Mouse (Mus musculus) cerebral cortex, adult 2 months (tissue): ENCODE results near the gene Nos1.

Source experiments
- WGBS: fragments of 180-500 bp; shearing (Covaris S2); methylation state at CpG from one replicate; pipeline ENCODE4 v1.1.7; 2018; 5-methylcytosine and 5-hydroxymethylcytosine counted together

Nos1 gene

DNA sequence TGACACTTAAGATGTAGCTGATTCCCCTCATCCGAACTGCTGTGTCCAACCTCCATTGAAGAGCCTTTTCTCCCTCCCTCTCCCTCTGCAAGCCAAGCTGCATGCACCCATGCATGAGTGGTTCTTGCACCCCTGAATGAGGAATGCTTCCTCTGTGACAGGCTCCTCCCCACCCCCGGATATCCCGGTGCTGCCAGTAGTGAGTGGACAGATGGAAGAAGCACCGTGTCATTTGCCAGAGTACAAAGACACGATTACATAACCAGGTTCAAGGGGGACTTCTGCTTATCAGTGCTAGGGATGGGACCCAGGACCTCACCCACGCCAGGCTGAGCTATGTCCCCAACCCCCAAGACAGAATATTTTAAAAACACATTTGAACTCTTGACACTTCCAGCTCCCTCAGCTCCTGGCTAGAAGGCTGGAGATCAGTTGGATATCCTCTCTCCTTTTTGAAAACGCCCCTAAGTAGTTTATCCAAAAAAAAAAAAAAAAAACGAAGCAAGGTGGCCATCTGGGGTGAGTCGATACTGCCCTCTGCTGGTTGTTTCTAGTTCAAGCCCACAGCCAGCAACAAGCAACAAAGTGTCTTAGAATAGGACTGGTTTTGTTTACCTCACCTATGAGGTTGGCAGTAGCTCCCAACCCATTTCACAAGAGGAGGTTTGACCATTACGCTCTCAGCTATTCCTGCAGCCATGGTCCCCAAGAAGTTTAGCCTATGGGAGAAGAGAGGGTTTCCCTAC is 175.0 kb downstream of the Nos1 start:
- WGBS: 33% methylated on average over 10 of the region's 10 CpGs

DNA sequence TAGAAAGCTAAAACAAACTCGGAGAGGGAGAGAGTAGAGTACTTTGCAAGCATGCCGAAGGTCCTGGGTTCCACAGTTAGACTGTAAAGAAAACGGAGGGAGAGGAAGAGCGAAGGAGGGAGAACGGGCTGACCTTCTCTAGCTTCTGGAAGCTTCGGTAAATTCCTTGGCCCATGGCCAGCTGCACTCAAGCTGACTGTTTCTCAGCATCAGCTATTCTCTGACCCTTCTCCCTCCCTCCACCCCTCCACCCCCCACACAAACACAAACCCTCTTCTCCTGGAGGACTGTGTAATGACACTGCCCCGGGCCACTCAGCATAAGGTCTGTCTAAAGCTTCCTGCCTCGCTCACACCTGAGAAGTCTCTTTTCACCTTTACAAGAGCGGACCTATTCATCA is 183.9 kb downstream of the Nos1 start:
- WGBS: 59% methylated on average over 9 of the region's 9 CpGs

DNA sequence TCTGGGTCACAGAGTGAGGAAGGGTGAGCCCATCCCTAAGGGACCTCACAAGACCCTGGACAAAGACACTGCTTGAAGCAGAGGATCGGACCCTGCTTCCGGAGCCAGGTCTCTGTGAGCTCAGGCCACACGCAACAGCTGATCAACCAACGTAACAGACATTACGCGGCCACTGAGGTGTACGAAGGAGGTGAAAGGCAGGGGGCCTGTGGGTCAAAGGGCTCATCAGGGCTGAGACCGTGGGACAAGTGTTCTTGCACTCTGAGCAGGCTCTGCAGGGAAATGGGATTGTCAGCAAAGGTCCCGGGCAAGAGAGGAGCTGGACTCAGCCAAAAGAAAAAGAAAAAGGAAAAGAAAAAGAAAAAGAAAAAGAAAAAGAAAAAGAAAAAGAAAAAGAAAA is 186.1 kb downstream of the Nos1 start:
- WGBS: 82% methylated on average over 9 of the region's 9 CpGs

DNA sequence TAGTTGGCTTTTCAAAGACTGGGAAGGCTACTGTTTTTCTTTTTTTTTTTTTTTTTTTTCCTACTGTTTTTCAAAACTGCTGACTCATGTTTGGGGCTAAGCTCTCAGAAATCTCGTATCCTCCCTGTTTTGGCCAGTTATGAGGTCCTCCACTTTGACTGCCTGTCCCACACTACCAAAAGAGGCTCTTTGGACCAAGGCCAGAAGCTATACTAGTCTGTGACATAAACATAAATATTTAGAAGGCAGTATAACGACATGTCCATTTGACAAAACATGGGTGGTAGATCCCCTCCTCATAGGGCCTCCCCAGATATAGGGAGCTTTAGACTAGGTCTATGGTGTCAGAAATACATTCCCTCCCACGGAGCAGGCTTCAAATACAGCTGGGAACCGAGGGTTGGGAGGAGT is 186.8 kb downstream of the Nos1 start:
- WGBS: 46% methylated on average over 4 of the region's 4 CpGs

DNA sequence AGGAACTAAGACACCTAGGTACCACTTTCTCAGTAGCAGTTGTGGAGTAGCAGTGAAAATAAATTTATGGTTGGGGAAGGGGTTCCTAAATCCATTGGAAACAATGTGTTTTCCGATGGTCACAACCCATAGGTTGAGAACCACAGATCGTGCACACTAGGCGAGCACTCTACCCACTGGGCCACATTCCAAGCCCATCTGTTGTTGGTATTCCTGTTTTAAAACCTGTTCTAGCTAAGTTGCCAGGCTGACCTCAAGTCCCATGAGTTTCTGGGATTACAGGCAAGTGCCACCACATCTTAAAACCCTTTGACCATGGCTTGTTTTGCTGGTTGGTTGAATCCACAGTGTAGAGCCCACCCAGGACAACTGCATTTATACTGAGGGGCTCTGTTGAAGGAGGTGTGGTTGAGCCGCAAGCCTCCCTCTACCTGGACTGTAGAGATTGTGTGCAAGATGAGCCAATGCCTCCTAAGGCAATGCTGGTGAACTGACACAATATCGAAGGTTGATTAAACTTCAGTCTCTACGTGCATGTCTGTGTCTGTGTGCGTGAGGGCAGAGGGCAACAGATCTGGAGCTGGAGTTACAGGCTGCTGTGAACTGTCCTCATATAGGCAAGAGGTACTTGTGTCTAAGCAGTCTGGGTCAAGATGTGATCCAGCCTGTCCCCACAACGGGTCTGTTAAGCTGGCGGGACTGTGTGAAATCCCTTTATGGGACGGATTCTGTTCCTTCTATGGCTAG is 189.0 kb downstream of the Nos1 start:
- 91% methylated on average over 10 of the region's 10 CpGs for WGBS

DNA sequence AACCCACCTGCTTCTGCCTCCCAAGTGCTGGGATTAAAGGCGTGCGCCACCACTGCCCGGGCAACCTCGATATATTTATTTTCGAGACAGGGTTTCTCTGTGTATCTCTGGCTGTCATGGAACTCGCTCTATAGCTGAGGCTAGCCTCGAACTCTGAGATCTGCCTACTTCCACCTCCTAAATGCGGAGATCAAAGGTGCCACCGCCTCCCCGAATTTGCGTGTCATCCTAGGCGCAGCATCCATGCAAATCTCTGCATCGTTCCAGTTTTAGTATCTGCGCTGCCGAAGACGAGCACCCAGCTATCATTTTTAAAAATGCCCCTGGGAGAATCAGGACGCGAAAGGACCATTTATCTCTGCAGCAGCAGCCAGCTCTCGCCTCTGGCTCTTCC is 195.4 kb downstream of the Nos1 start:
- WGBS: 18% methylated on average over 19 of the region's 19 CpGs

DNA sequence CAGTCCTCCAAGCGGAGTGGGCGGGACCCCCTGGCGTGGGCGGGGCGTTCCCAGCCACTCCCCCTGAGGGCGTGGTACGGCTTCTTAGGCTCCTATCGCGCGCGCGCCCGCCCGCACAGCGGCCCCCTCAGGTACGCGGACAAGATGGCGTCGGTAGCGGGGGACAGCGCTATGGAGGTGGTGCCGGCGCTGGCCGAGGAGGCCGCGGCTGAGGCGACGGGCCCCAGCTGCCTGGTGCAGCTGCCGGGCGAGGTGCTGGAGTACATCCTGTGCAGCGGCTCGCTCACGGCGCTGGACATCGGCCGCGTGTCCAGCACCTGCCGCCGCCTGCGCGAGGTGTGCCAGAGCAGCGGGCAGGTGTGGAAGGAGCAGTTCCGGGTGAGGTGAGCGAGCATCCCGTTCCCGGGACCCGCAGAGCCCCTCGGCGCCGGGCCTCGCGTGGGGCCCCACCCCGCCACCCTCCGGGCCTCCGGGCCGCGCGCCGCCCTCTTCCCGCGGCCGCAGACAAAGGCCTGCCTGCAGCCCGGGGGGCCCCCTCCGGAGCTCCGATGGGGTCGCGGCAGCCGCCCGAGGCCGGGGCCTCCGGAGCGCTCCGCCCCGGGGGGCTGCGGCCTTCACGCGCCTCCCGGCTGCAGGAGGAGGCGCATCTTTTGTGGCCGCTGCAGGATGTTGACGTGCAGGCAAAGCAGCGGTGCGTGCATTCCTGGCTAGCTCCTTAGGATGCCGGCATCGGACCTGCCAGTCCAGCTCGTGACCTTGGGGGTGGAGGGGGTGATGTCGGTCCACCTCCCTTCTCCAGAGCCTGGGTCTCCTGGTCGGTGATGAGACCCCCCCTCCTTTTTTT is 196.0 kb downstream of the Nos1 start, which contains the start of gene Fbxo21:
TSS of gene Fbxo21 (plus strand) at position 74 of the 844 bp plus-strand sequence.
- under 1% methylated on average over 80 of the region's 88 CpGs for WGBS

DNA sequence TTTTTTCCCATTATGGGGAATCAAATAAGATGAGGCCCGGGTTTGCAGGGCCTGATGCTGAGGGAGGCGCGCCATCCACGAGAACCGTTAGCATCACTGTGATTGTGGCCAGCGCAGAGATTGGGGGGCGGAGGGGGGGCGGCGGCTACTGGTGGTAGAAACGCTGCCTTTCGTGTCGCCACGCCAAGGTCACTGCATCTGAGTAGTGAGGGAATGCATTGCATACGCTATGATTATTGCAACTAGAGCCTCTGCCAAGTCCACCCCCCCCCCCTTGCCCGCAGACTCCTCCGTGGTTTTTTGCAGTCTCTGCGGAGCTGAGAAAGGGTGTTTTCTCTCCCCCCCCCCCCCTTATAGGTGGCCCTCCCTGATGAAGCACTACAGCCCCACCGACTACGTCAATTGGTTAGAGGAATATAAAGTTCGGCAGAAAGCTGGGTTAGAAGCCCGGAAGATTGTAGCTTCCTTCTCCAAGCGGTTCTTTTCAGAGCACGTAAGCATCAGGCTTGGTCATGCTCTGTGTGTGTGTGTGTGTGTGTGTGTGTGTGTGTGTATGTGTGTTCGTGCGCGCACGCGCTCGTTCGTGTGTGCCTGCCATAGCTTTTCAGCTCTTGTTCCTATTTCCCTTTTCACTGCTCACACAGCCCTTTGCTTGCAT is 196.8 kb downstream of the Nos1 start:
- WGBS: 5% methylated on average over 30 of the region's 30 CpGs

DNA sequence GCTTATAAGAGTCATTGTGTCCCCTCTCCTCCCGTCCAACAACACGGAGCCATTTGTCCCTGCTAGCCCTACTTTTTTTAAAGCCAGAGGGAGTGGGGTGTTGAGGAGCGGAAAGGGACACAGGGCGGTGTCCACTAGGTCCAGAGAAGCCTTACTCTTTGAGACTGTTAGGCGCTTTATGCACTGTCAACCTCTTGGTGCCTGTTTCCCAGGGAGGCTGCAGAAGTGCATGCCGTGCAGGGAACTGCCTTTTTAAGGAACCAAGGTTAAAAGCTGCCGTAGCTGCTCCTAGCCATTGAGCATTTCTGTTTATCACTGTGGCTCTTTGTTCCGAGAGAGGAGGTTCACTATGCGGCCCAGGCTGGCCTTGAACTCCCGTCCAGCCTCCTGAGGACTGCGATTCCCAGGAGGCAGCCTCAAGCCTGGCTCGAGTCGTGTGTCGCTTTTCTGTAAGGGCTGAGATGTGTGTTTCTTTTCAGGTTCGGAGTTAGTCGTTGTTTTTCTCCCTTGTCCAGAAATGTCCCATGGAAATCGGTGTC is 197.4 kb downstream of the Nos1 start:
- 29% methylated on average over 17 of the region's 17 CpGs for WGBS

DNA sequence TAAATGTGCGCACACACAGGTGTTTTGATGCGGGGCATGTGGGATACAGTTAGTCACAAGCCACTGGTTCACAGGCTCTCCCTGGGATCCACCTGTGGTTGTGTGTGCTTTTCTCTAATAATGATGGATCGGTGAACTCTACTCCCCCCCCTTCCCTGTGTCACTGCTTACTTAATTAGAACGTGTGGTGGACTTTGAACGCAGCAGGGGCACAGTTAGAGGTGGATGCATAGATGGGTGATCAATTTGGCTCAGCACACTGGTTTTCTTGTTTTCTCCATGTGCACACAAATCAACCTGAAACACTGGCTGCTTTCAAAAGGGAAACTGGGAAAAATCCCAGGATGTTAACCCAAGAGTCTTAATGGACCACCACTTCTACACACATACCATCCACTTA is 198.2 kb downstream of the Nos1 start:
- WGBS: 57% methylated on average over 5 of the region's 5 CpGs

DNA sequence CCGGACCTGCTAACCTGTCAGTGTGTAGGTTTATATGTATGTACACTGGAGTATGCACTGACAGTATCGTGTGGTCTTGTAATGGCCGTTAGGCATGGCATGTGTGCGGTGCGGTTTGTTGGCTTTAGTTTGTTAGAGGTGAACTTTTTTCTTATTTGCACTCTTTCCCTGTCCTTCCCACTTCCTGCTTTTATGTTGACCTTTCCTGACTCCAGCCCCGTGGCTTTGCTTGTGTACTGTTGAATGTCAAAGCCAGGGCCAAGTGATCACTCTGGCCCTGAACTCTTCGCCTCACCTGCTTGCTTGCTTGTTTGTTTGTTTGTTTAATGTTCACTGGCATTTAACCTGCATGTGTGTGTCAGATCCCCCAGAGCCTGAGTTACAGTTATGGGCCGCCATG is 200.1 kb downstream of the Nos1 start:
- WGBS: 87% methylated on average over 8 of the region's 8 CpGs

DNA sequence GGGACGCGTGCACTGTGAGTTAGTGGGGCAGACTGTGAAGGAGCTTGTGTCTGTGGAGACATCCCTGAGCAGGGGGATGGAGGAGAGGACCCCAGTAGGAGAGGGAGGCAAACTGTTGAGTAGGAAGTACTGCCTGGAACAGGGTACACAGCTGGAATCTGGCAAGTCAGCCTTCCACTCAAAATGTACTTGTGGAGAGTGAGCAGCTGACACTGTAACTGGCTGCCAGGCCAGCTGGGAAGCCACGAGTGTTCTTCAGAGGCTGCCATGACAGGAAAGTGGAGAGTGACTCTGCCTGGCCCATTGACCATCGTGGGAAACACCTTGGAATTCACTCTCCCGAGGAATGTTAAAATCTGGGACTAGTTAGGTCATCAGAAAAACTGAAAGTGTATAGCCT is 201.1 kb downstream of the Nos1 start:
- WGBS: 68% methylated on average over 5 of the region's 5 CpGs

DNA sequence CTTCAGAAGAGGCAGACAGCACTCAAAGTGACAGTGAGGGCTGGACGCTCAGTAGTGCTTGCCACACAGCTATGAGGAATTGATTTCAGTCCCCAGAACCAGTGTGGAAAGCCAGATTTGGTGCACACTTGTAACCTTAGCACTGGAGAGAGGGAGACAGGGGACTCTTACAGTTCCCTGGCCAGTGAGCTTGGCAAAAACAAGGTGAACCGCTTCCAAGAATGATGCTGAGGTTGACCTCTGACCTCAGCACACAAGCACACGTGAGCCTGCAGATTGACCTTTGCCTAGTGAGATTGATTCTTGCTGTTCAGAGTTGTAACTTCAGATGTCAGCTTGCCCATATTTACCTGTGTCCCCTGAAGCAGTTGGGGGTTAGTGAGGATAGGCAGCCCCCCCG is 205.5 kb downstream of the Nos1 start:
- 76% methylated on average over 4 of the region's 4 CpGs for WGBS

DNA sequence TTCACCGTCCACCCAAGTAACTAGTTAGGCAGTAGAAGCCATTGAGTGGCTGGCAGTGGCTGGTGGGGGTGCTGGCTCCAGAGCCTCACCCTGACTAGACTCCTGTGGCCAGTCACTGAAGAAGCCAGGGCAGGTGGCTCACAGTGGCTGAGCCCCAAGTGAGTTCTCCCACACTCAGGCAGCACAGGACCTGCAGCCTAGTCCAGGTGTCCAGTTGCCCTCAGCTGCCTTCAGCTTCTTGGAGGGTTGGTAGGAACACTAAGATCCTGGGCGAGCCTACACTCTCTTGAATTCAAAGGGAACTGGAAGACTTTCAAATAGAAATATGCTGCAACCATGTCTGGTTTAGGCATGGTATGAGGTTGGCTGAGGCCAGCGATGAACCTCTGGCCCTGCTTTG is 207.1 kb downstream of the Nos1 start:
- WGBS: 81% methylated on average over 3 of the region's 3 CpGs

DNA sequence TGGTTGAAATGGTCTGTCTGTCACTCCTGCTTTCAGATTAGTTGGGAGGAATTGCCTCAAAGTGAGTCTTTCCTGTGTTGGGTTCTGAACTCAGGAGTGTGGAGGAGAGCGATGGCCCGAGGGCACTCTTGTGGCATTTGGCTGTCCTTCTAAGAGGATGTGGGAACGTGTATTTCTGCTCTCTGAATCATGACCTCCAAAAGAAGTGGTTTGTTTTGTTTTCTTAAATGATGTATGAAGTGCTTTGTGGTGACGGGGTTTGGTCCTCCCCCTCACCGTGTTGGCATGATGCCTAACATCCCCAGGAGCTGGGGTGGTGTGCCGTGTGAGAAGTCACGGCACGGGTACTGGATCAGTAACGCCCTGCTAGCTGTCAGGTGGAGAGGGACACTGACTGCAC is 207.5 kb downstream of the Nos1 start:
- 52% methylated on average over 9 of the region's 9 CpGs for WGBS

DNA sequence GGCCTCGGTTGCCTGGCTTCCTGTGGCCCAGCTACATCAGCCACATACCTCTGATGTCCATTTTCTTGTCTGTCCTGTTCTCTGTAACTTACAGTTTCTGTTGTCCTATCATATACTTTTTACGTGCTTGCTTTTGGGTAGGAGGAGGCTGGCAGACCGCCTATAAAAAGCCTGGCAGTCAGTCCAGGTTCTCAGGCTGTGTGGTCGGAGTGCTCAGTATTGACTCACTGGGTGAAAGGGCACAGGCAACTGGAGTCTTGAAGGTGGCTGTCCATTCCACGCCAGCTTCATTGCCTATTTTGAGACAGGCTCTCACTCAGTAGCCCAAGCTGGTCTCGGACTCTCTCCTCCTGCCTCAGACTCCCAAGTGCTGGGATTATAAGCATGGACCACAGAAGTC is 208.9 kb downstream of the Nos1 start:
- WGBS: 45% methylated on average over 6 of the region's 6 CpGs

DNA sequence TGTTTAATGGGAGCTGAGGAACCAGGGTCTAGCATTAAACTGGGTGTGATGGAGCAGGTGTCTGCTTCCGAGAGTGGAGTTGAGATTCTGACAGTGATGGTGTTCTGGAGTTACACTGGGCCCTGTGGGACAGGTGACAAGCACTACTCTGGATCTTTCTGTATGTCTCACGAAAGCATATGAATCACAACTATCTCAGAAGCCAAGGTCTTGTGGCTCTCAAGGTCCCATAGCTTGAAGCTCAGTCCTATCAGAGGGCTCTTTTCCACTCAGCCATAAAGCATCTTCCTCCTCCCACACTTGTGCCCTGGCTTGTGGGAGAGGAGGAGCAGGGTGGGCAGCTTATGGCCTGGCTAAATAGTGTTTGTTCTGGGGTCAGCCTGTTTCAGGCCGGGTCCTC is 210.1 kb downstream of the Nos1 start:
- WGBS: 84% methylated on average over 3 of the region's 3 CpGs

DNA sequence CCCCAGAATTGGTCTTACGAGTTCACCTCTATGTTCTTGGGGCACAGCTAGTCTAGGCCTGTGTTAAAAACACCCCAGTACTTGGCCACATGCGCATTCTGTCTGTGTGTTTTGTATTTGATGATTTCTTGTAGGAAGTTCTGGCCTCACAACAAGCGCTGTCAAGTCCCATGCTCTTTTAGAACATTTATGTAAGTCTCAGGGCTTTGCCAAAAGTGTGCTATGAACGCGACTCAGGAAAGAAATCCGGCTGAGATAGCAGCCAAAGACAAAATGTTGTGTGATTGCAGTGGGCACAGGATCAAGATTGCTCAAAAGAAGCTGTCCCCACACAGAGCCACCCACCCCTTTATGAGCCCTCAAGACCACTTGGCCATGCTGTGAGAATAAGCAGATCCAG is 212.7 kb downstream of the Nos1 start:
- WGBS: 39% methylated on average over 6 of the region's 6 CpGs

DNA sequence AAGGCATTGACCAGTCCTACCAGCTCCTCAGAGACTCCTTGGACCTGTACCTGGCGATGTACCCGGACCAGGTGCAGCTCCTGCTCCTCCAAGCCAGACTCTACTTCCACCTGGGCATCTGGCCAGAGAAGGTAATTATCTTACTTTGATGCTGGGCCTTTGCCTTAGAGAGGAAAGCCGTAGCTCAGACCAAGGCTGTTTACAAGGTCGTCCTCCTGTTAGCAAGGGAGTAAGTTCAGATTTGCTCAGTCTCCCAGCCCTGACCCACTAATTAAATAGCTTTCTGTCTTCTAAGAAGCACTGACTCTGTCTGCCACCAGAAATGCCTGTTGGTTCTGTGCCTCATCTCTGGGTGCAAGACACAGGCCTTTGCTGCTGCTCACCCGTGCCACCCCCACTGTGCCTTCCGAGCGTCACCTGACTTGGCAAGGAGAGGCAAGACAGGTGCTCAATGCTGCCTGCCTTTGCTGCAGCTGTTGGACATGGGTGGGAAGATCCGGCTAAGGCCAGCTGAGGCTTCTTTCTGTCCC is 214.6 kb downstream of the Nos1 start:
- 75% methylated on average over 8 of the region's 8 CpGs for WGBS

DNA sequence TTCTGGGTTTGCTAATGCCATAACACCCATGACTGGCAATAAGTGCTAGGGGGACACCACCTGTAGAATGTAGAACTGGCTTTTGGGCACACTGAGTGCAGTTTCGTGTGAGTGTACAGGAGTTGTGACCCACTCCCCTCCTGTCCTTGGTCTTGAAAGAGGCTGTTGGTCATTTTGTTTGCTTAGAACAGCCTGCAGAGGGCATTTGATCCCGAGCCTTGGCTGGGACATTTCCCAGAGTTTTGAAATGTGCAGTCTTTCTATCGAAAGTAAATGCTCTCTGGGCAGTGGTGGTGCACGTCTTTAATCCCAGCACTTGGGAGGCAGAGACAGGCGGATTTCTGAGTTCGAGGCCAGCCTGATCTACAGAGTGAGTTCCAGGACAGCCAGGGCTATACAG is 215.1 kb downstream of the Nos1 start:
- 81% methylated on average over 6 of the region's 6 CpGs for WGBS

DNA sequence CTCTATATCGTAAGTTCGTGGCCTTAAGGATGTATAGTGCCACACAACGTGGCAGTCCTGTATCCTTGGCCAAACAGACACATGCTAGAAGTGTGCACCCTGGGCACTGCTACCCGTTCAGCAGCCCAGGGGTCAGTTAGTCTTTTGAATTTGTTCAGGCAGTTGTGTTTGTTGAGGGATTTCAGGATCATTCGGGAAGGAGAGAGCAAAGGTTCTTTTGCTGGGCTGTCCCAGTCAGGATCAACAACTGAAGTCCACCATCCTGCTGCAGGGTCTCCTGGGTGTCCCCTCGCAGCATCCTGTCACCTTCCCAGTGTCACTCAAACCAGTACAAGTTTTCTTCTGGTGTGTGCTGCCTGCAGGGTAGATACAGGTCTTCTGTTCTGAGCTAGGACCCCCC is 215.7 kb downstream of the Nos1 start:
- 88% methylated on average over 6 of the region's 6 CpGs for WGBS
